Mouse (Mus musculus) heart, embryonic 11.5 days (tissue): ENCODE measurements around the gene Cacna1e. TPM values are rescaled to one million over a fixed set of nuclear protein-coding genes. Genes with fewer than 3 reads are reported as not detected.

Experiments
- ATAC-seq: fragments of 200-750 bp; cut with Nextera tagmentation; replicated peaks from 2 replicates; pipeline ENCODE4 v1.8.0; 2017; ENCODE audit warnings: moderate library complexity; ENCODE audit not compliant: insufficient number of reproducible peaks, low FRiP score, low TSS enrichment
- H3K27ac ChIP-seq: fragments of 300-500 bp; sonication (generic); 2 replicates; pipeline ENCODE4 v1.5.1; 2014; ENCODE audit warnings: mild to moderate bottlenecking, low read depth, low read length
- H3K27me3 ChIP-seq: fragments of 300-500 bp; sonication (generic); 2 replicates; pipeline ENCODE4 v1.6.1; 2014; ENCODE audit warnings: mild to moderate bottlenecking, low read length, mixed read lengths; ENCODE audit not compliant: control insufficient read depth, insufficient read depth
- H3K36me3 ChIP-seq: fragments of 300-500 bp; sonication (generic); 2 replicates; pipeline ENCODE4 v1.6.1; 2014; ENCODE audit warnings: mild to moderate bottlenecking, low read length, moderate library complexity, mixed read lengths; ENCODE audit not compliant: control insufficient read depth, insufficient read depth
- H3K4me1 ChIP-seq: fragments of 300-500 bp; sonication (generic); 2 replicates; pipeline ENCODE4 v1.6.1; 2014; ENCODE audit warnings: low read length; ENCODE audit not compliant: control insufficient read depth, insufficient read depth
- H3K4me2 ChIP-seq: fragments of 300-500 bp; sonication (generic); 2 replicates; pipeline ENCODE4 v1.6.1; 2014; ENCODE audit warnings: mild to moderate bottlenecking, moderate library complexity
- H3K4me3 ChIP-seq: fragments of 300-500 bp; sonication (generic); 2 replicates; pipeline ENCODE4 v1.5.1; 2014; ENCODE audit warnings: low read depth, low read length
- H3K9ac ChIP-seq: fragments of 300-500 bp; sonication (generic); 2 replicates; pipeline ENCODE4 v1.6.1; 2014; ENCODE audit warnings: mild to moderate bottlenecking, low read depth, low read length, moderate library complexity
- H3K9me3 ChIP-seq: fragments of 300-500 bp; sonication (generic); replicated peaks from 2 replicates; pipeline ENCODE4 v1.6.1; 2016; ENCODE audit warnings: low read length; ENCODE audit not compliant: control insufficient read depth
- WGBS: fragments of 180-500 bp; shearing (Covaris S2); extraction: QIAGEN DNeasy Blood & Tissue Kit; methylation state at CpG from one replicate; pipeline ENCODE4 v1.1.7; 2014; ENCODE audit not compliant: insufficient replicate concordance; 5-methylcytosine and 5-hydroxymethylcytosine counted together
- polyA plus RNA-seq: library from polyadenylated mRNA; unstranded; fragments of >200 nt; fragmentation: Nextera tagmentation; extraction: Ambion mirVana; gene quantifications from 2 replicates; pipeline ENCODE4 v1.2.1, GENCODE M21; 2014

Gene Cacna1e
- polyA plus RNA-seq, 1 experiment from 2014 or later, result 0.66 TPM

- no peak overlapping the region for H3K27ac ChIP-seq
- H3K4me1 ChIP-seq, result peaks cover 3% of the 10 kb centered on the region; the same call in 1 of the 2 replicates
- H3K27me3 ChIP-seq, result no peaks in the 10 kb centered on the region
- ATAC-seq, result no peak
- H3K9me3 ChIP-seq, result no peaks in the 10 kb centered on the region
- WGBS, result 54% methylated on average over 20 of the region's 20 CpGs
- no peak overlapping the region for H3K9ac ChIP-seq
- H3K4me2 ChIP-seq, result no peak overlapping the region
- no peaks in the 10 kb centered on the region for H3K36me3 ChIP-seq
- no peak overlapping the region for H3K4me3 ChIP-seq
Observed at GRCm38 (mm10) chr1:154416384-154417155, 467.7 kb downstream of the Cacna1e start.

- Histone ChIP-seq H3K4me3 (no peak overlapping the region), H3K36me3 (no peaks in the 10 kb centered on the region), H3K4me1 (peaks cover 3% of the 10 kb centered on the region; the same call in 1 of the 2 replicates), H3K27me3 (no peaks in the 10 kb centered on the region), H3K9me3 (no peaks in the 10 kb centered on the region), H3K27ac (no peak overlapping the region), H3K9ac (no peak overlapping the region), H3K4me2 (no peak overlapping the region)
- no peak for ATAC-seq
- 66% methylated on average over 10 of the region's 10 CpGs for WGBS
Observed at GRCm38 (mm10) chr1:154415826-154416225, 468.5 kb downstream of the Cacna1e start.

GRCm38 (mm10) chr1:154413138-154413537 lies 471.2 kb downstream of the Cacna1e start:
- H3K27me3 ChIP-seq, result no peaks in the 10 kb centered on the region
- no peak overlapping the region for H3K4me3 ChIP-seq
- no peak overlapping the region for H3K27ac ChIP-seq
- H3K4me1 ChIP-seq, result peaks cover 3% of the 10 kb centered on the region; the same call in 1 of the 2 replicates
- no peak overlapping the region for H3K4me2 ChIP-seq
- ATAC-seq, result no peak
- H3K9ac ChIP-seq, result no peak overlapping the region
- 69% methylated on average over 3 of the region's 3 CpGs for WGBS
- no peaks in the 10 kb centered on the region for H3K36me3 ChIP-seq
- no peaks in the 10 kb centered on the region for H3K9me3 ChIP-seq

GRCm38 (mm10) chr1:154409051-154409450 lies 475.2 kb downstream of the Cacna1e start:
- no peak overlapping the region for H3K4me2 ChIP-seq
- H3K27me3 ChIP-seq, result no peaks in the 10 kb centered on the region
- no peak overlapping the region for H3K9ac ChIP-seq
- no peaks in the 10 kb centered on the region for H3K36me3 ChIP-seq
- H3K9me3 ChIP-seq, result no peaks in the 10 kb centered on the region
- no peak overlapping the region for H3K4me3 ChIP-seq
- 87% methylated on average over 2 of the region's 2 CpGs for WGBS
- H3K4me1 ChIP-seq, result no peaks in the 10 kb centered on the region
- ATAC-seq, result no peak
- no peak overlapping the region for H3K27ac ChIP-seq

- Histone ChIP-seq H3K27me3 (no peaks in the 10 kb centered on the region), H3K4me3 (no peak overlapping the region), H3K4me2 (no peak overlapping the region), H3K27ac (no peak overlapping the region), H3K4me1 (no peaks in the 10 kb centered on the region), H3K9me3 (no peaks in the 10 kb centered on the region), H3K36me3 (no peaks in the 10 kb centered on the region), H3K9ac (no peak overlapping the region)
- ATAC-seq, result no peak
- 84% methylated on average over 6 of the region's 6 CpGs for WGBS
Observed at GRCm38 (mm10) chr1:154391979-154392378, 492.3 kb downstream of the Cacna1e start.

Other genes starting within 250 kb of the Cacna1e start
- gene Ier5, start 215.1 kb upstream of the Cacna1e start, polyA plus RNA-seq, result 7.3 and 7.7 TPM in 2 replicates